Mouse (Mus musculus): Measurements from ENCODE around the gene Ache.

GRCm38 (mm10) chr5:137308356-137308755 is 21.0 kb downstream of the Ache start:
- TF ChIP-seq POLR2A (IDR thresholded peaks at IDR 0.05; ENCODE audit: control insufficient read depth, extremely low read depth, insufficient read depth, low read length, poor library complexity) (no peak), CTCF (IDR thresholded peaks at IDR 0.05; ENCODE audit: borderline replicate concordance, control insufficient read depth, extremely low read depth, insufficient read depth, low read length, poor library complexity) (no peak)
